Mouse (Mus musculus) ES-E14 (cell line): ENCODE measurements around the gene Slc9a2. TPM values are rescaled to one million over a fixed set of nuclear protein-coding genes. Genes with fewer than 3 reads are reported as not detected.
A peak's percentile ranks its signal among the peaks of the same experiment; 100 is the strongest.
"Not testable (repeated sequence)": the region's sequence is repeated elsewhere in the genome, so short reads cannot be mapped to it uniquely, and the experiment has no call there.

Experiments
- DNase-seq: peaks from one replicate; pipeline ENCODE4 v3.0.0-alpha.2; 2013; ENCODE audit warnings: low read depth, low spot score
- H3K27ac ChIP-seq: 2 replicates; pipeline ENCODE4 v1.5.1; 2012; ENCODE audit warnings: low read depth, mild to moderate bottlenecking, low read length, moderate library complexity, mixed read lengths; ENCODE audit not compliant: poor library complexity, insufficient read depth, severe bottlenecking
- H3K36me3 ChIP-seq: 2 replicates; pipeline ENCODE4 v1.6.1; 2012; ENCODE audit warnings: mild to moderate bottlenecking, low read length, moderate library complexity, mixed read lengths; ENCODE audit not compliant: control insufficient read depth, poor library complexity, insufficient read depth, severe bottlenecking
- H3K4me1 ChIP-seq, 2 experiments: fragments of 150-350 bp in 1 of 2; sonication (generic) in 1 of 2; 2 replicates each; pipeline ENCODE4 v1.6.1; 2012; ENCODE audit warnings: low read length in 2 of 2, mild to moderate bottlenecking in 1 of 2, mixed read lengths in 1 of 2; ENCODE audit not compliant: control insufficient read depth in 2 of 2, insufficient read depth in 2 of 2, poor library complexity in 1 of 2
- H3K4me3 ChIP-seq, 2 experiments: fragments of 150-350 bp in 1 of 2; sonication (generic) in 1 of 2; 2 replicates each; pipeline ENCODE4 v1.5.1; 2012; ENCODE audit warnings: low read length in 2 of 2, low read depth in 1 of 2, mild to moderate bottlenecking in 1 of 2, mixed read lengths in 1 of 2; ENCODE audit not compliant: insufficient read depth in 1 of 2, poor library complexity in 1 of 2, severe bottlenecking in 1 of 2
- H3K9ac ChIP-seq: 2 replicates; pipeline ENCODE4 v1.6.1; 2012; ENCODE audit warnings: low read depth, mild to moderate bottlenecking, low read length, mixed read lengths; ENCODE audit not compliant: poor library complexity, insufficient read depth, severe bottlenecking
- H3K9me3 ChIP-seq: fragments of 150-350 bp; sonication (generic); 2 replicates; pipeline ENCODE4 v1.6.1; 2012; ENCODE audit warnings: low read depth, mild to moderate bottlenecking, low read length; ENCODE audit not compliant: control insufficient read depth, insufficient read depth
- CHD2 ChIP-seq: IDR thresholded peaks from 2 replicates; pipeline ENCODE4 v1.6.1; 2014; ENCODE audit warnings: mild to moderate bottlenecking, low read depth, low read length, inconsistent platforms
- HCFC1 ChIP-seq: IDR thresholded peaks from 2 replicates; pipeline ENCODE4 v1.6.1; 2012; ENCODE audit warnings: low read length, inconsistent platforms, borderline replicate concordance; ENCODE audit not compliant: insufficient read depth
- MAFK ChIP-seq: IDR thresholded peaks from 2 replicates; pipeline ENCODE4 v1.6.1; 2014; ENCODE audit warnings: mild to moderate bottlenecking, low read depth, low read length, inconsistent platforms; ENCODE audit not compliant: insufficient read depth
- ZC3H11A ChIP-seq: IDR thresholded peaks from 2 replicates; pipeline ENCODE4 v1.6.1; 2012; ENCODE audit warnings: low read depth, mild to moderate bottlenecking, inconsistent platforms, low read length, borderline replicate concordance
- ZNF384 ChIP-seq: IDR thresholded peaks from 2 replicates; pipeline ENCODE4 v1.6.1; 2012; ENCODE audit warnings: low read depth, low read length, inconsistent platforms
- in situ Hi-C, 2 experiments: fragments of 600-800 bp; cut with MboI; formaldehyde crosslinking; loops; one replicate each; pipeline ENCODE4 v1.15.1; 2025; ENCODE audit warnings: low sequenced_read_pairs in 2 of 2, inconsistent platforms in 1 of 2; ENCODE audit not compliant: unreplicated experiment in 2 of 2
- total RNA-seq: library from RNA; depleted of rRNA; stranded (reverse); fragments of 300-350 nt; gene quantifications from 2 replicates; pipeline ENCODE4 v1.2.3, GENCODE M21; 2012

Gene Slc9a2
- total RNA-seq, 1 experiment, result 0.31 TPM

GRCm38 (mm10) chr1:40727404-40727803 lies 47.0 kb downstream of the Slc9a2 start:
- Histone ChIP-seq H3K9ac (no peak overlapping the region), H3K27ac (no peak overlapping the region), H3K9me3 (no peaks in the 10 kb centered on the region), H3K4me3 (no peak overlapping the region), H3K36me3 (no peaks in the 10 kb centered on the region), H3K4me1 (no peaks in the 10 kb centered on the region)
- TF ChIP-seq CHD2, result no peak
- no peak for TF ChIP-seq MAFK
- no peak for TF ChIP-seq HCFC1
- no peak for TF ChIP-seq ZC3H11A
- no peak for TF ChIP-seq ZNF384
- in situ Hi-C loops, result no loop called here
- no peak for DNase-seq

DNA sequence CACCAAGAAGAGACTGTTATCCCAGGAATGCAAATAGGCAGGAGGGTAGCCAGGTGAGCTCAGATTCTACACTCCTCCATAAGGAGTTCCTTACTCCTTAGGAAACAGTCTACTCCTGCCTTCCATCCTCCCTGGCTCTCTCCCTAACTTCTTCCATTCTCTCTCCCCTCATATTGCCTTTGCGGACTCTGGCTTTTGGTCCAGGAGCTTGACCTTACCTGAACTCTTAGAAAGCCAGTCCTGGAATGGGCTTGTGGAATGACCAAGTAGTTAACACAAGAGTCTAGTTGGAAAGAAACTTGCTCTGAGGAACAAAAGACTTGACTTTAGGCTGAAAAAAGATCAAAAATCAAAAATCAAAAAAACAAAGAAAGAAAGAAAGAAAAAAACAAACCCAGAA lies 48.3 kb downstream of the Slc9a2 start:
- in situ Hi-C loops, result no loop called here
- H3K27ac ChIP-seq, result no peak overlapping the region
- H3K4me1 ChIP-seq, result no peaks in the 10 kb centered on the region
- DNase-seq, result no peak
- H3K9me3 ChIP-seq, result no peaks in the 10 kb centered on the region
- no peak overlapping the region for H3K4me3 ChIP-seq
- no peak overlapping the region for H3K9ac ChIP-seq
- no peaks in the 10 kb centered on the region for H3K36me3 ChIP-seq
- TF ChIP-seq CHD2, result no peak

DNA sequence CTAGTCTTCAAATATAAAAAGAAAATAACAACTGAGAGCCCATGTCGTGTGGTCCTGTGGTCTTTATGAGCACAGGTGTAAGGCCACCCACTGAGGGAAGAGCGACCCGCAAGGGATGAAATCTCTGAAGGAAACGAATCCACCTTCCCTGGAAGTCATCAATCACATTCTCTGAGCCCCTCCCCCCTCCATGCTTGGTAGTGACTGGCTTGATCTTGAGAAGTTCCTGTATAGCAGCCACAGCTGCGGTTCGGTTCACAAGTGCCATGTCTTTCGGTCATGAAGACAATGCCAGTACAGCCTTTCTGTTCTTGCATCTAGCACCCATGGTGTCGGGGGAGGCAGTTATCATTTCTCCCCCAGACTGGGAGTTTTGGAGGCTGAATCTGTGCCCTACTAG lies 57.3 kb downstream of the Slc9a2 start:
- in situ Hi-C loops, result no loop called here

DNA sequence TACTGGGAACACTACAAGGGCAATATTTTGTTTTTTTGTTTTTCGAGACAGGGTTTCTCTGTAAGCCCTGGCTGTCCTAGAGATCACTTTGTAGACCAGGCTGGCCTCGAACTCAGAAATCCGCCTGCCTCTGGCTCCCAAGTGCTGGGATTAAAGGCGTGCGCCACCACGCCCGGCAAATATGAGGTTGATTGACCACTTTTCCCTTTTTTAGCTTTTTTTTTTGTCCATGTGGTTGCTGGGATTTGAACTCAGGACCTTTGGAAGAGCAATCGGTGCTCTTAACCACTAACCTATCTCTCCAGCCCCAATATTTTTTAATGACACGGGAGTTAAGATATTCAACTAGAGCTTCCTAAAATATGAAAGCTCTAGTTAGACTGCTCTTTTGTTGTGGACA lies 57.9 kb downstream of the Slc9a2 start:
- DNase-seq, result peak; percentile 30
- H3K9ac ChIP-seq, H3K27ac ChIP-seq, in situ Hi-C loops, H3K4me3 ChIP-seq, H3K9me3 ChIP-seq, H3K36me3 ChIP-seq, H3K4me1 ChIP-seq: not testable (repeated sequence)

More for the DNA sequence above, 57.3 kb downstream of the Slc9a2 start:
- Histone ChIP-seq H3K27ac (no peak overlapping the region), H3K4me3 (no peak overlapping the region), H3K4me1 (no peaks in the 10 kb centered on the region), H3K9ac (no peak overlapping the region), H3K9me3 (no peaks in the 10 kb centered on the region), H3K36me3 (no peaks in the 10 kb centered on the region)
- DNase-seq, result no peak
- no peak for TF ChIP-seq ZNF384
- TF ChIP-seq MAFK, result no peak
- TF ChIP-seq HCFC1, result no peak
- no peak for TF ChIP-seq CHD2
- no peak for TF ChIP-seq ZC3H11A

- Histone ChIP-seq H3K9ac (no peak overlapping the region), H3K4me1 (no peaks in the 10 kb centered on the region), H3K27ac (no peak overlapping the region), H3K4me3 (no peak overlapping the region), H3K9me3 (no peaks in the 10 kb centered on the region), H3K36me3 (no peaks in the 10 kb centered on the region)
- in situ Hi-C loops, result no loop called here
- DNase-seq, result no peak
- no peak for TF ChIP-seq CHD2
- no peak for TF ChIP-seq HCFC1
- TF ChIP-seq ZNF384, result no peak
- TF ChIP-seq ZC3H11A, result no peak
- TF ChIP-seq MAFK, result no peak
Measured at GRCm38 (mm10) chr1:40740739-40741138, 60.4 kb downstream of the Slc9a2 start.
